Mouse (Mus musculus): ENCODE measurements around the gene Coq4.
"Not testable (repeated sequence)": the region's sequence is repeated elsewhere in the genome, so short reads cannot be mapped to it uniquely, and the experiment has no call there.

Coq4 gene

GRCm38 (mm10) chr2:29787104-29787917 lies at the start of gene Coq4:
Coq4 (plus strand) TSS chr2:29787493.
- DNase-seq = peak; percentile 84

GRCm38 (mm10) chr2:29738799-29739198 lies 48.5 kb upstream of the Coq4 start:
- no peak for DNase-seq

- DNase-seq = peak; percentile 28
Measured at GRCm38 (mm10) chr2:29739368-29739767, 47.9 kb upstream of the Coq4 start.

- DNase-seq = no peak
Measured at GRCm38 (mm10) chr2:29741207-29741606, 46.1 kb upstream of the Coq4 start.

- no peak for DNase-seq
Measured at GRCm38 (mm10) chr2:29744256-29744655, 43.0 kb upstream of the Coq4 start.

- DNase-seq = no peak
Measured at GRCm38 (mm10) chr2:29747188-29747782, 40.0 kb upstream of the Coq4 start.

- no peak for DNase-seq
Measured at GRCm38 (mm10) chr2:29747852-29748251, 39.4 kb upstream of the Coq4 start.

- no peak for DNase-seq
Measured at GRCm38 (mm10) chr2:29748499-29748898, 38.8 kb upstream of the Coq4 start.

GRCm38 (mm10) chr2:29751497-29751896 lies 35.8 kb upstream of the Coq4 start, which contains the start of gene Gm13420:
Gm13420 (minus strand) TSS chr2:29751685.
- peak; percentile 39 for DNase-seq

GRCm38 (mm10) chr2:29752397-29752796 lies 34.9 kb upstream of the Coq4 start:
- DNase-seq = no peak

- DNase-seq = no peak
Measured at GRCm38 (mm10) chr2:29755693-29756092, 31.6 kb upstream of the Coq4 start.

- peak; percentile 77 for DNase-seq
Measured at GRCm38 (mm10) chr2:29764831-29765230, 22.5 kb upstream of the Coq4 start.

GRCm38 (mm10) chr2:29767976-29768709 lies 19.1 kb upstream of the Coq4 start:
- no peak for DNase-seq

- no peak for DNase-seq
Measured at GRCm38 (mm10) chr2:29768901-29769300, 18.4 kb upstream of the Coq4 start.

- DNase-seq = no peak
Measured at GRCm38 (mm10) chr2:29770162-29770561, 17.1 kb upstream of the Coq4 start.

GRCm38 (mm10) chr2:29771611-29772461 lies 15.5 kb upstream of the Coq4 start:
- DNase-seq = no peak

- DNase-seq = peak; percentile 18
Measured at GRCm38 (mm10) chr2:29773323-29773722, 14.0 kb upstream of the Coq4 start.

- DNase-seq = not testable (repeated sequence)
Measured at GRCm38 (mm10) chr2:29781256-29781655, 6.0 kb upstream of the Coq4 start.

GRCm38 (mm10) chr2:29784290-29784689 lies 3.0 kb upstream of the Coq4 start:
- no peak for DNase-seq

GRCm38 (mm10) chr2:29787937-29788681 lies 816 bp downstream of the Coq4 start, which contains the start of gene Trub2:
Trub2 (minus strand) TSS chr2:29788502.
- DNase-seq = peak; percentile 87

GRCm38 (mm10) chr2:29792772-29793487 lies 5.6 kb downstream of the Coq4 start:
- no peak for DNase-seq
